Mouse (Mus musculus) activated CD4-positive, CD25-positive, alpha-beta regulatory T cell, adult 9 weeks (primary cell): Measurements from ENCODE around the gene Aaas. TPM values are rescaled to one million over a fixed set of nuclear protein-coding genes. Genes with fewer than 3 reads are reported as not detected.

Experiments
- polyA plus RNA-seq: library from polyadenylated mRNA; unstranded; fragments of 100-300 nt; shearing (Covaris generic); gene quantifications from one replicate; pipeline ENCODE4 v1.2.1, GENCODE M21; 2017

The Aaas gene
- 58.8 TPM for polyA plus RNA-seq

DNA sequence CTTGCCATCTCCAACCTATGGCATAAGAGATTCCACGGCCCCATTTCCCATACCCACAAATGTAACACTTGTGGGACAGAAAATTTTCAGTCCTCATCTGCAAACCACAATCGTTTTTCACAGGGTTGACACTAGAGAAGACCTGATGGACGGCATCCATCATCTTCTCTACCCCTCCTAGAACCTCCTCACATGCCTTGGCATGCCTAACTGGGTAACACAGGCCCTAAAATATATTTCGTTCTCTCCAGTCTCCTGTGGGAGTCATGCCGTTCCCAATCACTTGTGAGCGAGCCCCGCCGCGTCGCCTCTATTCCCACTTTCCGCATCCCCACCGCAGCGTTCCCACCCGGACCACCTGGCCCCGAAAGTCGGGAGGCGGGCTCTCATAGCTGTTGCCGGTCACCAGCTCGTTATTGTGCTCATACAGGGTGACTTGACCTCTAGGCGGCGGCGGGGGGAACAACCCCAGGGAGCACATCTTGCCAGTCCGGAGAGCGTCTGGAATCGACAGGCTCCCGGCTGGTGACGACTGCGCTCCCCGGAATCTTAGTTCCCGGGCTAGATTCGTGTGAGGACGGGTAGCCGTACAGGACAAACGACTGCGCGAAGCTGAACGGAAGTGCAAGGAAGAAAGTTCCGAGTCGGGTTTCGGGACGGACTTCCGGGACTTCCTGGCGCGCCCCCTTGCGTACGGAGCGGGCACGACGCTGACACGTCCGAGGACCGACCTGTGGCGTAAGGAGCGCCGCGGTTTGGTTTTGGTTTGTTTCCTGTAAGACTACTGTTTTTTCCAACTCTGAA lies at the start of gene Aaas:
Gene Aaas, minus strand, starts transcription at position 634 of the 804 bp plus-strand sequence.

GRCm38 (mm10) chr15:102366733-102367344 lies 16.3 kb upstream of the Aaas start, which contains the start of gene Sp7:
TSS of gene Sp7 (minus strand) at chr15:102367182.

GRCm38 (mm10) chr15:102331610-102332015 lies 19.0 kb downstream of the Aaas start, which contains the start of gene Myg1:
TSS of gene Myg1 (plus strand) at chr15:102331709.

GRCm38 (mm10) chr15:102326022-102326576 lies 24.5 kb downstream of the Aaas start, which contains the start of gene Pfdn5:
TSS of gene Pfdn5 (plus strand) at chr15:102326116.

GRCm38 (mm10) chr15:102295633-102296367 lies 54.8 kb downstream of the Aaas start, which contains the start of gene Espl1:
TSS of gene Espl1 (plus strand) at chr15:102296266.

Other genes with a start within 250 kb of the Aaas start
- 63.5 TPM for gene Spryd3, start 214.5 kb downstream of the Aaas start, polyA plus RNA-seq
- 0.33 TPM for gene Igfbp6, start 206.4 kb downstream of the Aaas start, polyA plus RNA-seq
- 1.5 TPM for gene Soat2, start 200.2 kb downstream of the Aaas start, polyA plus RNA-seq
- 68.1 TPM for gene Zfp740, start 147.5 kb downstream of the Aaas start, polyA plus RNA-seq
- 12.4 TPM for gene Csad, start 146.0 kb downstream of the Aaas start, polyA plus RNA-seq
- 962 TPM for gene Itgb7, start 118.8 kb downstream of the Aaas start, polyA plus RNA-seq
- 46.7 TPM for gene Rarg, start 93.3 kb downstream of the Aaas start, polyA plus RNA-seq
- gene Gm9918, start 80.2 kb downstream of the Aaas start, polyA plus RNA-seq = not detected
- gene Mfsd5, start 71.3 kb downstream of the Aaas start, polyA plus RNA-seq = 82.2 TPM
- 3.0 TPM for gene Espl1, start 54.5 kb downstream of the Aaas start, polyA plus RNA-seq
- gene Pfdn5, start 24.7 kb downstream of the Aaas start, polyA plus RNA-seq = 582 TPM
- 99.5 TPM for gene Myg1, start 19.1 kb downstream of the Aaas start, polyA plus RNA-seq
- gene Sp7, start 16.4 kb upstream of the Aaas start, polyA plus RNA-seq = not detected
- 19.6 TPM for gene Sp1, start 55.4 kb upstream of the Aaas start, polyA plus RNA-seq
- not detected for gene Amhr2, start 94.6 kb upstream of the Aaas start, polyA plus RNA-seq
- gene Prr13, start 108.3 kb upstream of the Aaas start, polyA plus RNA-seq = 748 TPM
- gene Pcbp2, start 119.8 kb upstream of the Aaas start, polyA plus RNA-seq = 119 TPM
- gene Gm10337, start 153.0 kb upstream of the Aaas start, polyA plus RNA-seq = not detected
- 11.1 TPM for gene Map3k12, start 166.3 kb upstream of the Aaas start, polyA plus RNA-seq
- gene Tarbp2, start 167.4 kb upstream of the Aaas start, polyA plus RNA-seq = 55.5 TPM
- gene Npff, start 174.2 kb upstream of the Aaas start, polyA plus RNA-seq = 4.6 TPM